Mouse (Mus musculus): Measurements from ENCODE around the gene Txn2.

DNA sequence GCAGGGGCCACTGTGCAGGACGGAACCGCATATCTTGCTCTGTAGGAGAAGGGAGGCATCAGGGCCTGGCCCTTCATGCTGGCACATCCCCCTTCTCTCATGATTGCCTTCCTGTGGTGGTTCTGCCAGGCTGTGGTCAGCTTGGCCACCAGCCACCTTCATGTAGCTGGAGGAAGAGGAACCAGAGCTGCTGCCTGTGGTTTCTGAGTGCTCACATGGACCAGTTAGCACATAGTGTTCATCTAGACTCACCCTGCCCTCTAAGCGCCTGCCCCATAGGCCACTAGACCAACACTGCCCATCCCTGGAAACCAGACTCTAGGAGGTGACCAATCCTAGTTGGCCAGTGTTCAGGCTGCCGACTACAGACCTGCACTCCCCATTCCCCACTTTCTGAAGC, 16.9 kb upstream of the Txn2 start:
- no peak for TF ChIP-seq POLR2A (IDR thresholded peaks at IDR 0.05; ENCODE audit: insufficient read depth, low read depth, low read length)
- no peak for TF ChIP-seq CTCF (IDR thresholded peaks at IDR 0.05)

All from heart, adult 2 months (tissue).